8 mouse cellular contexts compared by ENCODE assay signal in genomic region chr13:30085005-30085404, GRCm38 (mm10). TPM values are rescaled to one million over a fixed set of nuclear protein-coding genes. Genes with fewer than 3 reads are reported as not detected.
DNase-seq lines count a peak whose midpoint lies in the region; ATAC-seq lines count a peak whose summit lies in the region.

No protein-coding gene starts in this region.

- no peaks in the 10 kb centered on the region for H3K4me1 ChIP-seq in intestine, embryonic 16.5 days (ENCODE audit: control insufficient read depth, insufficient read depth, low read length)
- peaks cover 5% of the 10 kb centered on the region for H3K4me1 ChIP-seq in midbrain, embryonic 10.5 days

- no peaks in the 10 kb centered on the region for H3K9me3 ChIP-seq in intestine, embryonic 16.5 days (ENCODE audit: control insufficient read depth, low read length)
- H3K9me3 ChIP-seq in midbrain, embryonic 10.5 days (replicated peaks): no peaks in the 10 kb centered on the region

- peak; percentile 58 for DNase-seq in adrenal gland, adult 8-10 months
- DNase-seq in embryo, embryonic 9.5 days (ENCODE audit: extremely low spot score): peak; percentile 91
- DNase-seq in gastrocnemius, postnatal 4 days (ENCODE audit: low spot score in 2 of 2): peak; percentile 72 to 83
- peak; percentile 82 to 83 for DNase-seq in left cerebral cortex, postnatal 25 days (ENCODE audit: low spot score in 2 of 2)
- DNase-seq in midbrain, embryonic 10.5 days (ENCODE audit: low spot score): peak; percentile 89
- DNase-seq in right cerebral cortex, postnatal 36 days (ENCODE audit: low spot score in 2 of 2): peak; percentile 64
- DNase-seq in urinary bladder, postnatal 4 days (ENCODE audit: low spot score in 2 of 2): peak; percentile 71 to 88

- H3K27ac ChIP-seq in intestine, embryonic 16.5 days (ENCODE audit: low read length): no peak overlapping the region
- H3K27ac ChIP-seq in midbrain, embryonic 10.5 days (replicated peaks): no peak overlapping the region; the same call in 1 of the 2 replicates

- H3K4me2 ChIP-seq in intestine, embryonic 16.5 days (ENCODE audit: low read depth, low read length): peak overlapping the region; percentile 17; the same call in 1 of the 2 replicates

- H3K36me3 ChIP-seq in intestine, embryonic 16.5 days (ENCODE audit: control insufficient read depth, insufficient read depth, low read length): no peaks in the 10 kb centered on the region
- no peaks in the 10 kb centered on the region for H3K36me3 ChIP-seq in midbrain, embryonic 10.5 days

- 2% methylated on average over 10 of the region's 10 CpGs for WGBS in intestine, embryonic 16.5 days
- 2% methylated on average over 10 of the region's 10 CpGs for WGBS in midbrain, embryonic 10.5 days

- intact Hi-C loops in left cerebral cortex, postnatal 25 days (cut with DNase I): loop anchor here (1.0 to 10.0 kb wide), 3 partner anchors 100 to 440 kb away; partner anchors contain the start of gene Cdkal1

- H3K4me3 ChIP-seq in intestine, embryonic 16.5 days (ENCODE audit: low read length): no peak overlapping the region
- H3K4me3 ChIP-seq in midbrain, embryonic 10.5 days: no peak overlapping the region

- ATAC-seq in intestine, embryonic 16.5 days: peak; percentile 85

- no peaks in the 10 kb centered on the region for H3K27me3 ChIP-seq in intestine, embryonic 16.5 days (replicated peaks; ENCODE audit: control insufficient read depth, insufficient read depth, low read length)
- no peaks in the 10 kb centered on the region for H3K27me3 ChIP-seq in midbrain, embryonic 10.5 days (ENCODE audit: low read depth, poor library complexity, severe bottlenecking)

- H3K9ac ChIP-seq in intestine, embryonic 16.5 days (ENCODE audit: low read depth, low read length): no peak overlapping the region

RNA-seq across cellular contexts. Expression of gene Mboat1, which starts 51.3 kb away (rescaled TPM):
- total RNA-seq in adrenal gland, adult 8-10 months (2022): 1 to 10 TPM; 3.9 to 4.4 (median 4.1) TPM
- 1 to 10 TPM; 6.8 to 8.2 TPM for total RNA-seq in gastrocnemius, postnatal 4 days (2021)
- polyA plus RNA-seq in intestine, embryonic 16.5 days (2015; fragmentation: Nextera tagmentation; extraction: Ambion mirVana): 37.4 and 44.2 TPM in 2 replicates
- total RNA-seq in left cerebral cortex, postnatal 25 days (2021): under 1 TPM; 0.62 to 0.89 TPM
- 4.3 and 5.0 TPM in 2 replicates for polyA plus RNA-seq in midbrain, embryonic 10.5 days (2016; fragmentation: Nextera tagmentation; extraction: Ambion mirVana)
